Mouse (Mus musculus) brain, embryonic 14.5 days (tissue): ENCODE measurements at regions not wholly inside any gene's neighbourhood (a gene's known extent, or its start where the extent isn't known, plus 50 kb on each side); places are given as distances from the start of the nearest gene placed in this dataset.

Source experiments
- DNase-seq: peaks from one replicate; pipeline ENCODE4 v3.0.0-alpha.2; 2011; ENCODE audit warnings: low read depth
- CTCF ChIP-seq: fragments of 200-500 bp; IDR thresholded peaks from 2 replicates; pipeline ENCODE4 v1.5.1; 2012; ENCODE audit warnings: inconsistent platforms, mild to moderate bottlenecking, moderate library complexity, borderline replicate concordance; ENCODE audit not compliant: insufficient read depth, insufficient read length; ENCODE audit errors: extremely low read depth
- POLR2A ChIP-seq: fragments of 200-500 bp; IDR thresholded peaks from 2 replicates; pipeline ENCODE4 v1.6.1; 2012; ENCODE audit warnings: mild to moderate bottlenecking, inconsistent platforms, borderline replicate concordance; ENCODE audit not compliant: poor library complexity, insufficient read depth, insufficient read length, severe bottlenecking; ENCODE audit errors: extremely low read depth

DNA sequence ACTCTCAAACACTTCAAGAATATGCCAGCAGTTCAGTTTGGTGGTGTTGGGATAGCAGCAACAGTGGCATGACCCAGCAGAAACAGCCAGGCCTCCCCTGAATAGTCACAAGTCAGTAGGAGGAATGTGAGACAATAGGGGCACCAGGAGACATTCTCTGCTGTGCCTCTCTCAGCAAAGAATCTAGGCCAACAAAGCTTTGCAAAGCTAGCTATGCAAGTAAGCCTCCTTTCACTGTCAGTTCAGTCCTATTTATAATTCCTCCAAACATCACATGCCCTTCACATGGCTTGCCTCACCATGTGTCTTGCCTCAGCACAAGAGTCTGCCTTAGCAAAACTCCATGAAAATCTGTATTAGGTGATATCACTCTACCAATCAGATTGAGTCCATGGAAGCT lies 454.1 kb upstream of the Celf2 start:
- DNase-seq, result no peak
- TF ChIP-seq POLR2A (no peak), CTCF (no peak)

GRCm38 (mm10) chr2:7954210-7954609 lies 444.8 kb upstream of the Celf2 start:
- DNase-seq, result no peak
- no peak for TF ChIP-seq CTCF
- TF ChIP-seq POLR2A, result no peak

DNA sequence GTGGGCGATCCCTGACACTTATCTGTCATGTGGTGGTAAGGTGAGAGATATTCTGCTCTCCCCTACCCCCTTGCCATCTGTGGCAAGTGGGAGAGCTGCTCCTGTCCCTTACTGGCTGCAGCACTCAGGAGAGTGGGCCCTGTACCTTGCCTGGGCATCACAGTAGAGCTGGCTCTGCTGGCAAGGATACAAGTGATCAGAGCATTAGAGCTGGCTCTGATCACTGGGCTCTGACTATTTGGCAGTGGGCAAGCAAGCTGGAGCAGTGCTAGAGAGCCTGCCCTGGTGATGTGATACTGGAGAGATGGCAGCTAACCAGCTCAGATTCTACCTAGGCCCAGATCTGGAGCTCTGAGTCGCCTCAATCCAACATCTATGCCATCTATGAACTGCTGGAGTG lies 443.5 kb upstream of the Celf2 start:
- TF ChIP-seq POLR2A (no peak), CTCF (no peak)
- DNase-seq, result no peak

DNA sequence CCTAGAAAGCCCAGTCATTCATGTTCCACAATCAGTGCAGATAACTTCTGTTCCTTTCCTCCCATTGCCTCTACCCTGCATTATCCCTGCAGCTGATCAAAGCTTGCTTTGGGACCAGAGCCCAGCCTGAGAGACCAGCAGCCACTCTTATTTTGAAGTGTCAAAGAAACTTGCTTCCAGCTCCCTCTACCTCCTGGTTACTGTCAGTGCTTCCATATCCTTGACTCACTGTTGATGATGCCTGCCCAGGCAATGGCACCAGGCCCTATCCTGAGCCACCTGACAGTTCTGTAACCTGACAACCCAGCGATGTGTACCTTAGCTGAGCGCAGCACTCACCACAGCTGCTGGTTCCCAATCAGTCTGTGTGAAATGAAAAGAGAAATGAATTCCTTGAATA lies 435.6 kb upstream of the Celf2 start:
- TF ChIP-seq POLR2A (no peak), CTCF (no peak)
- peak; percentile 52 for DNase-seq

- no peak for DNase-seq
- no peak for TF ChIP-seq CTCF
- TF ChIP-seq POLR2A, result no peak
Measured at GRCm38 (mm10) chr2:7933617-7934016, 424.3 kb upstream of the Celf2 start.

DNA sequence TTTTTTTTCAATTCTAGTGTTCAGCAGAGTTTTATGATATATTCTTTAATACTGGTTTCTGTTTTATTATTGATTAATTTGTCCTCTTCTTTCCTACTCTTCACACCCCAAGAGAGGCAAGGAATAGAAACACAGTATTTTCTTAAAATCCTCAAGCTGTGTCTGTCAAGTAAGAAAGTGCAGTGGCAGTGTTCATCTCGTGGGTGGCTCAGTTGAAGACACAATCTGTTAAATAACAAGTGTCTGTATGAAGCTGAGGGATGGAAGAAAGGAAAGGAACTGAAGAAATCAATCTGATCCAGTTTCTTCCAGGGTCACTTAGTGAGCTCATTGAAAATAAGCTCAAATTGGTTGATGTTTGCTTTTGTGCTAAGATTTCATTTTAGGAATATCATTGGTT lies 396.9 kb upstream of the Celf2 start:
- TF ChIP-seq CTCF (no peak), POLR2A (no peak)
- no peak for DNase-seq

DNA sequence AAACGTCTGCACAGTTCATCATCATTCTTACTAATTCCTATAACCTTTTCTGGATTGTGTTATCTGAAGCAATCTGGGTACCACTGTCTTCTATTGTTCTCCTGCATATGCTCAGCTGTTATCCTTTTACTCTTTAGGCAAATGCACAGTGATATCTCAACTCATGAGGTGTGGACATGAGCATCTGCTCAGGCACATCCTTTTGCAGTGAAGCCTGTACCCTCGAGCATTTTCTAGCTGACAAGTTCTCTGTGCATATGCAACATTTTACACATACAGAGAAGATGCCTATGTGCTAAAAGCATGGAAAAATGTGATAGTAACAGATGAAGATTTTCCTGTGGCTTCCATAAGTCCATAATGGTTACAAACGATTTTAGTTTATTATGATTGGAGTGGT lies 384.4 kb upstream of the Celf2 start:
- DNase-seq, result peak; percentile 60
- TF ChIP-seq POLR2A (no peak), CTCF (no peak)
